Mouse (Mus musculus) liver, postnatal 0 days (tissue): Measurements from ENCODE around the gene Mrps10.

ENCODE experiments used
- CTCF ChIP-seq: sonication (generic); IDR thresholded peaks from 2 replicates; pipeline ENCODE4 v1.5.1; 2016; ENCODE audit warnings: antibody characterized with exemption, low read depth
- EP300 ChIP-seq: IDR thresholded peaks from 2 replicates; pipeline ENCODE4 v1.6.1; 2016; ENCODE audit warnings: antibody characterized with exemption, low read depth, mild to moderate bottlenecking

- TF ChIP-seq CTCF, result peak; percentile 89
- no peak for TF ChIP-seq EP300
Observed at GRCm38 (mm10) chr17:47386649-47387048, 18.0 kb downstream of the Mrps10 start.
